Mouse (Mus musculus): ENCODE measurements at regions not wholly inside any gene's neighbourhood (a gene's known extent, or its start where the extent isn't known, plus 50 kb on each side); places are given as distances from the start of the nearest gene placed in this dataset.
A peak's percentile ranks its signal among the peaks of the same experiment; 100 is the strongest.

DNA sequence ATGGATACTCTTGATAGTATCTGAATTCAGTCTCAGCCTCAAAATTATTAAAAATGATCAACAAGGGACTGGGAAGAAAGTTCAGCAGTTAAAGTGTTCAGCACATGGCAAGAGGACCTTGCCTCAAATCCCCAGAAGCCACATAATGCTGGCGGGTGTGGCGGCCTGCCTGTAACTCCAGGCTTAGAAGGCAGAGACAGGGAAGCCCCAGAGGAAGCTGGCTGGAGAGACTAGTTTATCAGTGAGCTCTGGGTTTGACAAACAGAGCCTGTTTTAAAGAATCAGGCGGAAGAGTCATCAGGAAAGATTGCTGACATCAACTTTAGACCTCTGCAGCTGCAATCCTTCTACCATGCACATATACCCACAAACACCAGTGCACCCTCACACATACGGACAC is 52.1 kb upstream of the Fyn start:
- 53% methylated on average over 4 of the region's 4 CpGs for WGBS
- H3K9me3 ChIP-seq (ENCODE audit: low read depth, low read length): no peaks in the 10 kb centered on the region
- H3K27ac ChIP-seq (ENCODE audit: low read depth): no peak overlapping the region
- DNase-seq (peak; percentile 29), ATAC-seq (ENCODE audit: insufficient read depth) (no peak)
- H3K4me2 ChIP-seq: no peak overlapping the region
- H3K9ac ChIP-seq: no peak overlapping the region
- H3K4me1 ChIP-seq (ENCODE audit: insufficient read depth): peaks cover 9% of the 10 kb centered on the region
- H3K4me3 ChIP-seq (ENCODE audit: low read depth, low read length): no peak overlapping the region
- H3K36me3 ChIP-seq (ENCODE audit: insufficient read depth): no peaks in the 10 kb centered on the region
- no peaks in the 10 kb centered on the region for H3K27me3 ChIP-seq (ENCODE audit: insufficient read depth, low read length)
- no peak for TF ChIP-seq CTCF (IDR thresholded peaks at IDR 0.05; ENCODE audit: low read depth)

- Histone ChIP-seq H3K4me3 (ENCODE audit: low read depth, low read length) (no peak overlapping the region), H3K4me1 (ENCODE audit: insufficient read depth) (no peaks in the 10 kb centered on the region), H3K9me3 (ENCODE audit: low read depth, low read length) (no peaks in the 10 kb centered on the region), H3K36me3 (ENCODE audit: insufficient read depth) (no peaks in the 10 kb centered on the region), H3K9ac (no peak overlapping the region), H3K4me2 (no peak overlapping the region), H3K27me3 (ENCODE audit: insufficient read depth, low read length) (no peaks in the 10 kb centered on the region), H3K27ac (ENCODE audit: low read depth) (no peak overlapping the region; the same call in 1 of the 2 replicates)
- DNase-seq (peak; percentile 21), ATAC-seq (ENCODE audit: insufficient read depth) (no peak)
- TF ChIP-seq CTCF (IDR thresholded peaks at IDR 0.05; ENCODE audit: low read depth): no peak
- WGBS: 71% methylated on average over 6 of the region's 6 CpGs
These were observed 53.1 kb upstream of the Fyn start for GRCm38 (mm10) chr10:39315434-39316174.

- ATAC-seq (ENCODE audit: insufficient read depth) (no peak), DNase-seq (no peak)
- Histone ChIP-seq H3K4me1 (ENCODE audit: insufficient read depth) (no peaks in the 10 kb centered on the region), H3K36me3 (ENCODE audit: insufficient read depth) (no peaks in the 10 kb centered on the region), H3K27ac (ENCODE audit: low read depth) (no peak overlapping the region), H3K9me3 (ENCODE audit: low read depth, low read length) (no peaks in the 10 kb centered on the region), H3K27me3 (ENCODE audit: insufficient read depth, low read length) (no peaks in the 10 kb centered on the region), H3K4me2 (no peak overlapping the region), H3K9ac (no peak overlapping the region), H3K4me3 (ENCODE audit: low read depth, low read length) (no peak overlapping the region)
- no peak for TF ChIP-seq CTCF (IDR thresholded peaks at IDR 0.05; ENCODE audit: low read depth)
- 92% methylated on average over 1 of the region's 1 CpGs for WGBS
These were observed 57.2 kb upstream of the Fyn start for GRCm38 (mm10) chr10:39311501-39311900.

DNA sequence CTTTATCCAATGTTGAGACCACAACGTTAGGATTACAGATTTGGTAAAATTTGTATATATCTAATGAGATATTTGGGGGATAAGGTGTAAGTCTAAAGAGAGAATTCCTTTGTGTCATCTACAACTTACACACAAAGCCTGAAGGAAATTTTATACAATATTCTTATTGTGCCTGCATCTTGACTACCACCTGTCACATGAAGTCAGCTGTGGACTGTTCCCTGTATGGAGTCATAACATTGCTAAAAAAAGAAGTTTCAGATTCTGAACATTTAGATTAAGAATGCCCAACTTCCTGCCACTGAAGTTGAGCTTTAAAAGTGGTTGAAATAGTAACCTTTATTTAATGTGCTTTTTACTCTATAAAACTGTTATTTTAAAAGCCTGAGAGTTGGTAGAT is 60.1 kb upstream of the Fyn start:
- H3K36me3 ChIP-seq (ENCODE audit: insufficient read depth): no peaks in the 10 kb centered on the region
- no peaks in the 10 kb centered on the region for H3K4me1 ChIP-seq (ENCODE audit: insufficient read depth)
- H3K4me2 ChIP-seq: no peak overlapping the region
- no peaks in the 10 kb centered on the region for H3K27me3 ChIP-seq (ENCODE audit: insufficient read depth, low read length)
- no peak for ATAC-seq (ENCODE audit: insufficient read depth)
- H3K9me3 ChIP-seq (ENCODE audit: low read depth, low read length): no peaks in the 10 kb centered on the region
- no peak for DNase-seq
- no peak overlapping the region for H3K9ac ChIP-seq
- no peak for TF ChIP-seq CTCF (IDR thresholded peaks at IDR 0.05; ENCODE audit: low read depth)
- WGBS: 76% methylated on average over 1 of the region's 1 CpGs
- H3K4me3 ChIP-seq (ENCODE audit: low read depth, low read length): no peak overlapping the region
- H3K27ac ChIP-seq (ENCODE audit: low read depth): no peak overlapping the region

DNA sequence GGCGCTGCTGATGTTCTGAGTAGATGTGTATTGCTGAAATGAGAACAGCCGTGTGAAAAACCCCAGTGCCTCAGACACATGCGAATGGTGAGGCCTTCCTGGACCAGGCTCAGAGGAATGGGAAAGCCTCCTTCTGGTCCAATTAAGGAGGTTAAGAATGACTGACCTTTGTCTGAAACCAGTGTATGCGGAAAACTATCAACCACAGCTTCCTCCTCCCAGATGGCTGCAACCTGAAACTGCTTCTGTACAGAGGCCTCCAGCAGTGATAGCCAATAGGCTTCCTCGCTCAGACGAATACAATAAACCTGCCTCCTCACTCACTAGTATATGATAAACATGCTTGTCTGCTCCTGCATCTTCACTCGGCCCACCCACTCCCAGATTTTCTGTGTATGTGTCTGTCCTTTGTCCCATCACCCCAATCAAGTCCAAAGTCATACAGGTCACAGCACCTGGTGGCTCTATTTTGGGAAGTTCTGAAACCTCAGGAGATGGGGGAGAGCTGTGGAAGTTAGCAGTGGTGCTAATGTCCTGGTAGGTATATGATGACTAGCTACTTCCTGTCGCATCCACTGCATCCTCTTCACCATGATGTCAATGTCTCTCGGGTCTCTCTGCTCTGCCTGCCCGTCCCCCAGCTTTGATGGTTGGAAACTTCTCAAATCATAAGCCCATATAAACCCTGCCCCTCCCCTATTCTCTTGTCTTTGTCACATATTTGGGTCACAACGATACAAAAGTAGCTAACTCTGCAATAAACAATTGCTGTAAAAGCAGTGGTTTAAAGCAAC is 75.8 kb upstream of the Fyn start:
- Histone ChIP-seq H3K4me2 (no peak overlapping the region), H3K27me3 (ENCODE audit: insufficient read depth, low read length) (no peaks in the 10 kb centered on the region), H3K9ac (no peak overlapping the region), H3K36me3 (ENCODE audit: insufficient read depth) (no peaks in the 10 kb centered on the region), H3K4me1 (ENCODE audit: insufficient read depth) (peaks cover 20% of the 10 kb centered on the region), H3K27ac (ENCODE audit: low read depth) (no peak overlapping the region), H3K9me3 (ENCODE audit: low read depth, low read length) (no peaks in the 10 kb centered on the region), H3K4me3 (ENCODE audit: low read depth, low read length) (no peak overlapping the region)
- no peak for ATAC-seq (ENCODE audit: insufficient read depth)
- DNase-seq: peak; percentile 11
- WGBS: 62% methylated on average over 11 of the region's 11 CpGs
- TF ChIP-seq CTCF (IDR thresholded peaks at IDR 0.05; ENCODE audit: low read depth): no peak

- H3K27ac ChIP-seq (ENCODE audit: low read depth): peak overlapping the region; percentile 80
- H3K36me3 ChIP-seq (ENCODE audit: insufficient read depth): no peaks in the 10 kb centered on the region
- H3K4me2 ChIP-seq: peak overlapping the region; percentile 29; the same call in 1 of the 2 replicates
- H3K4me1 ChIP-seq (ENCODE audit: insufficient read depth): peaks cover 20% of the 10 kb centered on the region
- no peak overlapping the region for H3K9ac ChIP-seq
- peak; percentile 78 for DNase-seq
- TF ChIP-seq CTCF (IDR thresholded peaks at IDR 0.05; ENCODE audit: low read depth): no peak
- peak; percentile 79 for ATAC-seq (ENCODE audit: insufficient read depth)
- no peaks in the 10 kb centered on the region for H3K9me3 ChIP-seq (ENCODE audit: low read depth, low read length)
- no peaks in the 10 kb centered on the region for H3K27me3 ChIP-seq (ENCODE audit: insufficient read depth, low read length)
- 61% methylated on average over 9 of the region's 9 CpGs for WGBS
- no peak overlapping the region for H3K4me3 ChIP-seq (ENCODE audit: low read depth, low read length)
These were observed 76.9 kb upstream of the Fyn start for GRCm38 (mm10) chr10:39291747-39292198.

DNA sequence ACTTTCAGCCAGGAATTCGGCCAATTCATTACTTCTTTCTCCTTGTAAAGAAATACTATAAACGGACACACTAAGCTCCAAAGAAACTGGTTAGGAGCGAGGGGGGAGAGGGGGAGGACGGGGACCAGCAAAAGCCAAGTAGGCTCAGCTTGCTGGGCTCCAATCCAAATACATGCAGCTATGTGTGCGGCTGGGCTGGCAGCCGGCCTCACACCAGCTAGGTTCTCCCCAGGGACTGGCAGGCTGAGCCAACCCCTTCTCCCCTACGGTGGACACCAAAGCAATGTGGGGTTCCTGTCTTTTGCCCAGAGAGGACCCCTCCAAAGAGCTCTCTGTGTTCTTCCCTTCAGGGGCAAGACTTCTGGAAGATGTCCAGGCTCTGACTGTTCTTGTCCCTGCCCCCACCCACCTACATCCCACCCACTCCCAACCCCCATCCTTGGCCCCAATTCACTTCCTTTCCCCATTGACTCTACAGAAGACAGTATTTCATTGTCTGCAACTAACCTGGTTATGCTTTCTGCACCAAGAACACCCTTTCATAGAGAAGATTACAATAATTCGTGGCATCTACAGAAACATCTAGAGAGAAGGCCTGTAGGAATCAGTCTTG is 77.4 kb upstream of the Fyn start:
- ATAC-seq (ENCODE audit: insufficient read depth): peak; percentile 84
- Histone ChIP-seq H3K4me3 (ENCODE audit: low read depth, low read length) (no peak overlapping the region), H3K4me2 (peak overlapping the region; percentile 29; the same call in 1 of the 2 replicates), H3K36me3 (ENCODE audit: insufficient read depth) (no peaks in the 10 kb centered on the region), H3K27me3 (ENCODE audit: insufficient read depth, low read length) (no peaks in the 10 kb centered on the region), H3K4me1 (ENCODE audit: insufficient read depth) (peaks cover 20% of the 10 kb centered on the region), H3K9ac (no peak overlapping the region), H3K9me3 (ENCODE audit: low read depth, low read length) (no peaks in the 10 kb centered on the region), H3K27ac (ENCODE audit: low read depth) (peak overlapping the region; percentile 80)
- DNase-seq: peak; percentile 86
- no peak for TF ChIP-seq CTCF (IDR thresholded peaks at IDR 0.05; ENCODE audit: low read depth)
- WGBS: 33% methylated on average over 8 of the region's 8 CpGs
